Mouse (Mus musculus): ENCODE data around the gene Trim71.

Trim71 gene

DNA sequence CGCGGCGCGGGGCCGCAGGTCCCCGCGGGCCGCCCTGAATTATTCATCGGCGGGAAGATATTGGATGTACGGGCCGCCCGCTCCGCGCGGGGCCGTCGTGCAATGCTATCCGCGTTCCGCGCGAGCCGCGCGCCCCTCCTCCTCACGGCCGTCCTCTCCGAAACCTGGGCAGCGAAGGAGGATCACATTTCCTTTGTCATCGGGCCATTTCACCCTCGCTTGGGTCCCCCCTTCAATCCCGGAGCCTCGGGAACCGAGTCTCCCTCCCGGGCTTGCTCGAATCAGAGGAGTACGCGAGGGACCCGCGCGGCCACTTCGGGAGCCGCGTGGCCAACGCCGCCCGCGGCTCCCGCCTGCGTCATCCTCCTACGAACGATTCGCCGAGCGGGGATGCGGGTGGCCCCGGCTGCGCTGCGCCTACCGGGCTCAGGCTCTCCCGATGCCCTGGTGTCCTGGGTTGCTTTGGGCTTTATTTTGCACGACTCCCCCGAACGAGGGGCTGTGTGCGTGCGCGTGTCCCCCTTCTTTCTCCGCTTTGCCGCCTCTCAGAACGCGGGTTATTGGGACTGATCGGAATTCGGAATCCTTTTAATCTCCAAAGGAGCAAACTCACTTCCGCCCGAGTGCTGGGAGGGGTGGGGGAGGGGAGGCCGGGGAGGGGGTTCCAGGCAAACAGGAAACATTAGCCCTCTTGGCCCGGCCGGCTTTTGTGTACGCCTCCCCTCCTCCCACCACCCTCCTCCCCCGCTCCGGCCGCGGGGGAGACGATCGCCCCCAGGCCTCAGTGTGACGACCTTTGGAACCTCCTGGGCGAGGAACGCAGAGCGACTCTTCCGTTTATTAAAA lies at the start of gene Trim71:
Gene Trim71 (minus strand): TSS at position 609 of the 846 bp plus-strand sequence.
- DNase-seq (ENCODE audit: low read depth, low spot score), result no peak

DNA sequence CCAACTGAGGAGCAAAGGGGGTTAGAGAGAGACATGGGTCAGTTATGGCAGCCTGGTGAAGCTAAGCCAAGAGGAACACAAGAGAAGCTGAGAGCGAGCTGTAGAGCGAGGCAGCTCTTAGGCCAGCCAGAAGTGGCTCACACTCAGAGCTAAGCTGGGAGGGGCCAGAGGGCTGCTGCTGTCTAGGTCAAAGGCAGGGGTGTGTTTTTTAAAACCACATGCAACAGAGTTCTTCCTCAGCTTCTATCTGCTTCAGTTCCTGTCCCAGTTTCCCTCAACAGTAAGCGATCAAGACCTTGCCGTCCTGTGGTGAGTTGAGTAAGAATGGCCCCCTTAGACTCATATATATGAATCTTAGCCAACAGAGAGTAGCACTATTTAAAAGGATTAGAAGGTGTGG lies 48.9 kb upstream of the Trim71 start:
- DNase-seq (ENCODE audit: low read depth, low spot score), result no peak

DNA sequence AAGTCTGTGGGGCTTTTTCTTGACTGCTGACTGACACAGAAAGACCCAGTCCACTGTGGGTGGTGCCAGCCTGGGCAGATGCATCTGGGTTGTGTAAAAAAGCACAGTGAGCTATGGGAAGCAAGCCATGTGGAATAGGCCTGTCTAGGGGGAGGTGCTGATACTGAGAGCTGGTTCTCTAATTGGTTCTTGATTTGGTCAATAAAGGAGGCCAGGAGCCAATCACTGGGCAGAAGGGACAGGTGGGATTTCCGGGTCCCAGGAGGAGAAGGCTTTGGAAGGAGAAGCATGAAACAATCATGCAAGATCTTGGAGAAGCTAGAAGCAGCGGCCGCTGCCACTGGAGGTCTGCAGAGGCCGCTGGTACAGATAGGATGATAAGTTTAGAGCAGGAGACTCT lies 48.4 kb upstream of the Trim71 start:
- DNase-seq (ENCODE audit: low read depth, low spot score), result no peak

DNA sequence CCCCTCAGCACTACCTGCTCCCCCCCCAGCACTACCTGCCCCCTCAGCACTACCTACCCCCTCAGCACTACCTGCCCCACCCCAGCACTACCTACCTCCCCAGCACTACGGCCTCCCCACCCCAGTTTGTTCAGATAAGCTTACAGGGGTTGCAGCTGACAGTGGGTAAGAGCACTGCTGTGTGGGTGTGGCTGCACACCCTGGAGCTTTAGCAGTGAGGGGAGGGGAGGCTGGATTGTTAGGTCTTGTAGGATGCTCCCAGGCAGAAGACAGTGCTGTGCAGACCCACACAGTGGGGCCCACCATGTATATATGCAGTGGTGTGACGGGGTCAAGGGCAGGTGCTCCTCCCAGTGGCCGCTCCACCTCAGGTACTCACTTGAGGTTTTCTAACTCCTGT lies 46.1 kb upstream of the Trim71 start:
- DNase-seq (ENCODE audit: low read depth, low spot score), result no peak

DNA sequence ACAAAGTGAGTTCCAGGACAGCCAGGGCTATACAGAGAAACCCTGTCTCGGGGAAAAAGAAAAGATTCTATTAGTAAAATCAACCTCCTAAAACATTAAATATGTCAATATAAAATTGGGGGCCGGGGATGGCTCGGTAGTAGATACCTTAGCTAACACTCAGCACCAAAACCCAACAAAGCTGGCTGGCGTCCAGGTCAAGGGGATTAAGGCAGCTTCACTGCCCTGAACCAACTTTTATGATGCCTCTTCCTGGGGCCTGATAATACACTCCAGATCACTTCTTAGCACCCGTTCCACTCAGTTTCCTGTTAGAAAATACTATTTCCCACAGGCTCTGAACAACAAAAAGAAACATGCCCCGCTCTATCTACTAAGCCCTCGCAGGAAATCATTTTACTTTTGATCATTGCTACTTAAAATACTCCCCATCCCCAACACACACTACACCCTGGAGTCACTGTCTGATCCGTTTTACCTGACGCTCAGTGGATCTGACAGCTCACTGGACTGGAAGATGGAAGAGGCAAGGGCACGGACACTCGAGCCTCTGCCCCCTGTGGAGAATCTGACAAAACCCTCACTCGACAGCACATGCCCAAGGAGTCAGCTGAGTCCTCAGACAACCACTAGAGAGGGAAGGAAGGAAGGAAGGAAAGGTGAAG lies 39.8 kb upstream of the Trim71 start:
- no peak for DNase-seq (ENCODE audit: low read depth, low spot score)

DNA sequence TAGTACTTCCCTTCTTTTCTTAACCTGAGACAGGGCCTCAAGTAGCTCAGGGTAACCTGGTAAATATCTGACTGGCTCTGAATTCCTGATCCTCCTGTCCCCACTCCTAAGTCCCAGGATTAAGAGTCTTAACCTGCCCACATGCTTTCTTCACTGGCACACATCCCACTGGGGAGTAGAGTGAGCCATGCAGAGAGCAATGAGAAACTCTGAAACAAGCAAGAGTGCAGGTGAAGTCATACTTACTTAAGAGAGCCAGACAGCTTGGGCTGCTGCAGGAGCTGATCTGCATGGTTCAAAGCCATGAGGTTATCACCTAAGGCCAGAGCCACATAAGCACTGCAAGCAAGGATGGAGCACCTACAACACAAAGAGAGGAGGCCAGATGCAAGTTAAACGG lies 36.9 kb upstream of the Trim71 start:
- no peak for DNase-seq (ENCODE audit: low read depth, low spot score)

DNA sequence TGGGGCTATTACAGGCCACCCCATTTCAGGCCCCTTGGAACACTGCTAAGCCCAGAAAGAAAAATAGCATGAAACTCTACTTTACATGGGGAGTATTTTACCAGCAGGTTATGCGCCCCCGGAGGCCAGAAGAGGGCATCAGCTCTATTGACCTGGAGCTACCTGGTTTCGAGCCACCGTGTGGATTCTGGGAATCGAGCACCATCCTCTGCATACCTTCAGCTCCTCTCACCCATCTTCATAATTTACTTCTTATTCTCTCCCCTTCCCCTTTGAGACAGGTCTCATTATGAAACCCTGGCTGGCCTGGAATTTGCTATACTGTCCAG lies 20.8 kb upstream of the Trim71 start:
- DNase-seq (ENCODE audit: low read depth, low spot score), result no peak

DNA sequence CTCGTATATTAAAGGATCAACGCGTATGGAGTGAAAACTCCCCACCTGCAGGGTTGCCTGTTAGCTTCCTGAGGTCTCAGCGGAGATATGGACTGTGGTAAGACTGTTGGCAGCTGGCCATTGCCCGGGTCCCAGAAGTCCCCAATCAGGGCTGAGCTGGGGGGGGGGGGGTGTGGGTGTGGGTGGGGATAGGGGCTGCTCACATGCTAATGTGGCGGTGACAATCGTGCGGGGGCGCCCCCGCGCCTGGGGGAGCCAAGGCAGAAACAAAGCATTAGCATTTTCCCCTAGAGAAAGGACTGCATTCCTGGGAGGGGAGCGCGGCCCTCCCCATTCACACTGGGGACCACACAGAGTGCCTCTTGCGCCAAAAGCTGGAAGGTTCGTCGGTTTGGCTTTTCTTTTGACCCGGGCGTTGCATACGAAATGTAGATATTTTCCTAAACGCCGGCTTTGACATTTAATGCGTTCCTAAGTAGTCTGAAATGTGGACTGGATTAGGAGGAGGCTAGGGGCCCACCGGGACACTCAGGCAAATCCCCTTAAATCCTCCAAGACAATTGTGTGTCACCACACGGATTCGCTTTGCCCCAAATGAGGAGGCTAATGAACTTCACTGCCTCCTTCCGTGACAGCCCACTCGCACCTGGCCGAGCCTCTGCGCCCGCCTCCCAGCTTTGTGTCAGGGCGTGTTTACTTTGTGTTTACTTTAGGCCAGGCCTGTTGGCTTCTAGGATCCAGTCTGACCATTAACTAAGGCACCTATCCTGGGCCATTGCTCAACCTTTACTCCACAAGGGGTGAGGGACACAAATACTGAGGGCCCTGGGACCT lies 20.2 kb upstream of the Trim71 start:
- peak; percentile 70 for DNase-seq (ENCODE audit: low read depth, low spot score)

DNA sequence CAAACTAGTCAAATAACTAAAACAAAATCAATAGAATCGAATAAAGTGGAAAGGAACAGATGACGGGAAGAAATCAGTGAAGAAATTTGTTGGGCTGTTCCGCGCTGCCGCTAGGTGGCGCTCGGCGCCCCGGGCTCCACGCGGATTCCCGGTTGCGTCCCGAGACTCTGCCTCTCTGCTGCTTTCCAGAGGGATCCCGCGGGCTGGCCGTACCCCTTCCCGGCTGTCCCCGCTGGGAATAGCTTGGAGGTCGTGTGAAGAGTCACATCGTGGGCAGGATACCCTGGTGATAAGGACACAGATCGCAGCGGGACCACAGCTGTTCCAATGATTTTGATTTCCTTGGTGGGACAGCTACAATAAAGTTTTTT lies 19.6 kb upstream of the Trim71 start:
- peak; percentile 73 for DNase-seq (ENCODE audit: low read depth, low spot score)

DNA sequence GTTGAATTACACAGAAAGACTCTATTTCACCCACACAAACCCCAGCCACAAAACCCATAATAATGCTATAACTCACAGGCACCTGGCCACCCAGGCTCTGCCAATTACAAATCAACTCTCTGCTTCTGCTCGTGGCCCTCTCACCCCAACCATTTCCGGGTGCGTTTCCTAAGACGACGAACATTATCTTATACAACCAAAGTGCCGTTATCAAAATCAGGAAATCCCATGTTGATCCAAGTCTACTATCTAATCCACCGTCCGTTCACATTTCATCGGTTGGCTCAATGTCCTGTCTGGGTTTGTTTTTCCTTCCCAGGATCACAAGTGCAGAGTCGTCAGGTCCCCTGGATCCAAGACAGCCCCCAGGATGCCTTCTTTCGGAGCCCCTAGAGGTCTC lies 14.5 kb upstream of the Trim71 start:
- no peak for DNase-seq (ENCODE audit: low read depth, low spot score)

DNA sequence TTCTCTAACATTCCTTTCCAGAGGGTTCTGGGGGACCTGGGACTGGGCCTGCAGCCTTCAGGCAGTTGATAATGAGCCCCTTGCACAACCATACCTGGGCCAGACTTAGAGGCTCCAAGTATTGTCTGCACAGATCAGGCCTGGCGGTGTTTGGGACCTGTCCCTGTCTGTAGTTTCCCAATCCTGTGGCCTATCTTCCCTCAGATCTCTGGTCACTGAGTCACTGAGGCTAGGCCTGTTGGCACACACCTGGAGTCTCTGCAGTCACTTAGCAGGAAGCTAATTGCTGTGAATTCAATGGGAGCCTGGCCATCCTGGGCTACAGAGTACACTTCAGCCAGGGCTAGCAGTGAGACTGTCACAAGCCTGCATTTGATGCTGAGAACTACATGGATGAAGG lies 11.8 kb upstream of the Trim71 start:
- no peak for DNase-seq (ENCODE audit: low read depth, low spot score)

DNA sequence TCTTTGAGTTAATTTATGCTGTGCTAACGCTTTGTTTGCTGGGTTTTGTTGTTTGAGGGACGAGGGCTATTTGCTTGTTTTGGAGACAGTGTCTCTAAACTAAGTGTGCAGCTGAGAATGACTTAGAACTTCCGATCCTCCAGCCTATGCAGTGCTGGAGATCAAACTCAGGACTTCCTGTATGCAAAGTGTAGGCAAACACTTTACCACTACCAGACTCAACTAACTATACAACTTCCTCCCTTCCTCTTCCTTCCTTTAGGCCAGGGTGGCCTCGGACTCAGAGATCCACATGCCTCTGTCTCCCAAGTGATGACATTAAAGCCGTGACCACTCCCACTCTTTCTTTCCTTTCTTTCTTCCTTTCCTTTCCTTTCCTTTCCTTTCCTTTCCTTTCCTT lies 9.4 kb upstream of the Trim71 start:
- DNase-seq (ENCODE audit: low read depth, low spot score), result no peak

DNA sequence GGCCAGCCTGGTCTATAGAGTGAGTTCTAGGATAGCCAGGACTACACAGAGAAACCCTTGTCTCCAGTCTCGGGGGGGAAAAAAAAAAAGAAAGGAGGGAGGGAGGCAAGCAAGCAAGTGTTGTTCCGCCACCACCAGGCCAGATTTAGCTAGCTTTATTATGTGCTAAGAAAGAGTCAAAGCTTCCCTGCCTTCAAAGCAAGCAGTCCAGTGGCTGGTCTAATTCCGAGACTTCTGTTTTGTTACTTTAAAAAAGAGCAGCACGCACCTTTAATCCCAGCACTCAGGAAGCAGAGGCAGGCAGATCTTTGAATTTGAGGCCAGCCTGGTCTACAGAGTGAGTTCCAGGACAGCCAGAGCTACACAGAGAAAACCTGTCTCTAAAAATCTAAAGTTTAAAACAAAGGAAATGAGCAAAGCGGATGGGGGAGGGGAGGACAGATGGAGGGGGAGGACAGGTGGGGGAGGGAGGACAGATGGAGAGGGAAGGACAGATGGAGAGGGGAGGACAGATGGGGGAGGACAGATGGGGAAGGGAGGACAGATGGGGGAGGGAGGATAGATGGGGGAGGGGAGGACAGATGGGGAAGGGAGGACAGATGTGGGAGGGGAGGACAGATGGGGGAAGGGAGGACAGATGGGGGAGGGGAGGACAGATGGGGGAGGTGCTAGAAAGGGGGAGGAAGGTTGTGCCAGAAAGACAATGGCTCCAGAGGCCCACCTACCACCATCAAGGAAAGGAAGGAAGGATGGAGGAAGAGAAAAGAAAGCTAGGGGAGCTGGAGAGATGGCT lies 4.7 kb upstream of the Trim71 start:
- DNase-seq (ENCODE audit: low read depth, low spot score), result no peak

DNA sequence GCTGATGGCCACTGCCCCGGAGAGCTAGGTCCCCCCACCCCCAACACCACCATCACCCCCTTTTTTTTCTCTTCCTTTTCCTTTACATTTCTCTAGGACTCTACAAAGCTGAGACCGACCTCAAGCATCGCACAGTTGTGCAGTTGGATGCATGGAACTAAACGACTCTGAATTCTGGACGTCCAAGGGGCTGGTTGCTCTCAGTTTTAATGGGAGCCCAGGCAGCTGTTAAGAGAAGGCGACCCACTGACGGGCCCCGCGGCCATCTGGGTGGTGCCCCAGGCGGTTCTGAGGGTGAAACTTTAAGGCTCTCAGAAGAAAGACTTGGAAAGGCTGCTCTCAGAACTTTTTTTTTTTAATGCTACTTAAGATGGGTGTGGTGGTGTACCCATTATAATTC lies 498 bp upstream of the Trim71 start:
- no peak for DNase-seq (ENCODE audit: low read depth, low spot score)

DNA sequence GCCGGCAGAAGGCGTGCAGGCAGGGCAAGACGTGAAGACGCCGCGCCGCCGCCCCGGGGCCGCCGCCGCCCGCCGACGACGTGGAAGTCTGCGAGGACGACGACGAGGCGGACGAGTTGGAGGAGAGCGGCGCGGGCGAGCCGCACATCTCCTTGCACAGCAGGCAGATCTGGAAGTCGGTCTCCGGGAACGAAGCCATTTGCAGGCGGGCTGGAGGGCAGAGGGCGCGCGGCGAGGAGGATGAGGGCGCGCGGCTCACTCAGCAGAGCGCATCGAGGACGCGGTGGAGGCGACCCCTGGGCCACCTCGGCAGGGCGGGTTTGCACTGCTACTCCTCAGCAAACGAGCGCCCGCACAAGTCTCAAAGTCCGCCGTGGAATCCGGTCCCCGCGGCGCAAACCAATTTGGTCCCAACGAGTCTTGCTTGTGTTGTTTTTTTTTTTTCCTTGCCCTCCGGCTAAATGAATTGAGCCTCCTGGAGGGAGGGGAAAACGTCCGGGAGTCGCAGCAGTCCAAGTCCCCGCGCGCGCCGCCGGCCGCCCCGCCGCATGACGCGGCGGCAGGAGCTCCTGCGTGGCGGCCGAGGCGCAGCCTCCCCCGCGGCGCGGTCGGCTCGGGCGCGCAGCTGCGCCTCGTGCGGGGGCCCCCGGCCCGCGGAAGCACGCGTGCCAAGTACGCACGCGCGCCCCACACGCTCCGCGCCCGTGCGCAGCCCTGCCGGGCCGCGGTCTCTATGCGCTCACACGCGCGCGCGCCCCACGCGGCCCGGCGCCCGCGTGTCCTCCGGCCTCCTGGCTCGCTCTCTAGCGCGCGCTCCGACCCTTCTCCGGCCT lies 1.0 kb downstream of the Trim71 start:
- DNase-seq (ENCODE audit: low read depth, low spot score), result no peak

DNA sequence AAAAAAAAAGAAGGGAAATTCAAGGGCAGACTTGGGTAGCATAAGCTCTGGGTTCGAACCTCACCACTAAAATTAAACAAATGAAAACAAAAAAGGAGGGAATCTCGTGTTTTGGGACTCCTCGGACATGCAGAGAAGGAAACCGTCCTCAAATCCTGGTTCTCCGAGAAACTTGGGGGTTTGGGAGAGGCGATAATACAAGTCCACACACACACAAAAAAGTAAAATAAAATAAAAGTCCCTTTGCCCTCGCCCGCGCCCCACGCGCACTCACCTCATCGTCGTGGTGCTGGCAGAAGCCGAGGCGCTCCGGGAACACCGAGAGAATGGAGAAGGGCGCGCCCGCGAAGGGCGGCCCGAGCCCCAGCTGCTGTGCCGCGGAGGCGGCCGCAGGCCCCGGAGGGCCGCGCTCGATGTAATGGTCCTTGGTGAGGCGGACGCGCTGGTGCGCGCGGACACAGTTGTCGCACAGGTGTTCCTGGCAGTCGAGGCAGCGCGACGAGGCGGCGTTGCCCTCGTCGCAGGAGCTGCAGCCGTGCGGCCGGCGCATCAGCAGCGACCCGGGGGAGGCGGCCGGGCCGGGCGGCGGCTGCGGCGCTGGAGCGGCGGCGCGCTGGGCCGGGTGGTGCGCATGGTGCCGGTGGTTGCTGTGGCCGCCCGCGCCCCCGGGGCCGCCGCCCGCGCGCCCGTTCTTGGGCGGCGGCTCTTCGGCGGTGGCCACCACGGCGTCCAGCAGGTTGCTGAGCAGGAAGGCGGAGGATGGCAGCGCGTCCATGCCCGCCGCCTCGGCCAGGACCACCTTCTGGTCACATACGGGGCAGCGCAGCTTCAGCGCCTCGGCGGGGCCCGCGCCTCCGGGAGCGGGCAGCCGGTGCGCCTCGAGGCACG lies 1.9 kb downstream of the Trim71 start:
- no peak for DNase-seq (ENCODE audit: low read depth, low spot score)

DNA sequence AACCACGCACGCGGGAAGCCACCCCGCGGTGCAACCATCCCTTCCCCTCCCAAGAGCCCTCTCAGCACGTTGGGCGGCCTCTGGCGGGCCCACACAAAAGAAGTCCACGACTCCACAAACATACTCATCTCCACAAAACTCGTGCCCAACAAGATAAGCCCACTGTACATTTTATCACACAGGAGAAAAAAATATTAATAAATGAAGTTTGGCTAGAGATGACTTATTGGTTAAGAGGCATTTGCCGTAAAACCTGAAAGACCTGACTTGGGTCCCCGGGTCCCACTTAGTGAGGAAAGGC lies 2.5 kb downstream of the Trim71 start:
- DNase-seq (ENCODE audit: low read depth, low spot score), result no peak

DNA sequence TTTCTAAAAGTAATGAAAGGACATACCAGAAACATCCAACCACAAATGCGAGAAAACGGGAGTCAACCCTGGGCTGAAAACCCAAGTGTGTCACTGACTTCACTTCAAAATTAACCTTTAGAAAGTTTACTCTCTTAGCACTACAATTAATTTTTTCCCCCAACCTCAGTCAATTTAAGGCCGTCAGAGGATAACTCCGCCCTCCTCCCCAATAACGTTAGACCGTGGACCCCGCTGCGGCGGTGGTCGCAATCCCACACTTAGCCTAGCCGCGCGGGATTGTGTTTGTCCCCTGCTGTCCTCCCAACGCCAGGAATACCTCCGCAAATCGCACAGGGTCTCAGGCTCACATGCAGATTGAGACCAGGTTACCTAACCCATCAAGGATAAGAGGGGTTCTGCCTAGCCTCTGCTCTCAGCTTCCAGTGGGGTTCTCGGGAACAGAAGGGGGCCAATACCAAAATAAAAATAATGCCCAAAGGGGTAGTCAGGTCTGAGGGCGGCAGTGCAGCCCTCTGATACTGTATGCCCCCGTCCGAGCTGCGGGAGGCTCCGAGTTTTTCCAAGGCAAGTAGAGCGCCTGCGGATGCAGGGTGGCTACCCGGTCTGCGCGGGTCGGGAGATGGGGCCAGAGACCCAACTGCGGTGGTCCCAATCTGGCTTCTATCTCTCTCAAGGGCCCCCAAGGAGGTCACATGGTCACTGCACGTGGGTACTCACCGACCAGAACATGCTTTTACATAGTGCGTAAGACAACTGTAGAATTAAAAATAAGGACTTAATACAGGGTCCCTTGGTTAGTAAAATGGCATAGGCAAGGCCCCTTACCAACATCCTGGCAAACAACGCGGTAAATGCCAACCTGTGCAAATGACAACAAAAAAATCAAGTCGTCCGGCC lies 3.1 kb downstream of the Trim71 start:
- no peak for DNase-seq (ENCODE audit: low read depth, low spot score)

DNA sequence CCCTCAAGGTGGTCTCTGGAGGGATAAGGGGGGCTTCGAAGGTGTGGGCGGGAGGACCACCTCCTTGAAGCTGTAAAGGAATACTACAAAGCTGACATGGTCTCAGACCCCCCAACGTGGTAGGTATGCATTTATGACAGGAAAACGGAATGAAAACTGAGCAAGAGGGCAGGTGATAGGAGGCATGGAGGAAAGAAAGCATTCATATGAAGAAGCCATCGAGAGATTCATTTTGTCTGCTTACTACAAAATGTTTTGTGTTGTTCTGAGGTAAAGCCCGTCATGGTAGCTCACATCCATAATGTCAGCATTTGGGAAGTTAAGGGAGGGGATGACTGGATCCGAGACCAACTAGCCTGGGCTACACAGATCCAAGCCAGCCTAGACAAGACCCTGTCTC lies 4.0 kb downstream of the Trim71 start:
- DNase-seq (ENCODE audit: low read depth, low spot score), result no peak

Measured in WW6 (cell line).